Mouse (Mus musculus) olfactory bulb, adult 2 months (tissue): ENCODE data around the gene E330021D16Rik. TPM values are rescaled to one million over a fixed set of nuclear protein-coding genes. Genes with fewer than 3 reads are reported as not detected.

ENCODE experiments used
- H3K27ac ChIP-seq: fragments of 200-500 bp; 2 replicates; pipeline ENCODE4 v1.5.1; 2012; ENCODE audit warnings: low read depth, low read length; ENCODE audit not compliant: insufficient read depth
- H3K4me1 ChIP-seq: fragments of 200-500 bp; 2 replicates; pipeline ENCODE4 v1.6.1; 2012; ENCODE audit warnings: low read length; ENCODE audit not compliant: control insufficient read depth, insufficient read depth
- H3K4me3 ChIP-seq: fragments of 200-500 bp; 2 replicates; pipeline ENCODE4 v1.5.1; 2012; ENCODE audit warnings: mild to moderate bottlenecking, low read depth, low read length, moderate library complexity; ENCODE audit not compliant: insufficient read depth
- CTCF ChIP-seq: fragments of 200-500 bp; IDR thresholded peaks from 2 replicates; pipeline ENCODE4 v1.5.1; 2012; ENCODE audit warnings: low read depth, mild to moderate bottlenecking, low read length, moderate library complexity; ENCODE audit not compliant: insufficient read depth
- POLR2A ChIP-seq: fragments of 200-500 bp; IDR thresholded peaks from 2 replicates; pipeline ENCODE4 v1.6.1; 2012; ENCODE audit warnings: mild to moderate bottlenecking, low read depth, low read length, moderate library complexity; ENCODE audit not compliant: insufficient read depth
- WGBS: fragments of 180-500 bp; shearing (Covaris S2); methylation state at CpG from one replicate; pipeline ENCODE4 v1.1.7; 2018; 5-methylcytosine and 5-hydroxymethylcytosine counted together
- polyA plus RNA-seq: library from polyadenylated mRNA; stranded (reverse); fragments of >200 nt; gene quantifications from 2 replicates; pipeline ENCODE4 v1.2.4, GENCODE M21; 2012; ENCODE audit warnings: low replicate concordance; ENCODE audit not compliant: missing spikeins, insufficient read depth, insufficient read length

Gene E330021D16Rik
- polyA plus RNA-seq, 1 experiment = not detected

DNA sequence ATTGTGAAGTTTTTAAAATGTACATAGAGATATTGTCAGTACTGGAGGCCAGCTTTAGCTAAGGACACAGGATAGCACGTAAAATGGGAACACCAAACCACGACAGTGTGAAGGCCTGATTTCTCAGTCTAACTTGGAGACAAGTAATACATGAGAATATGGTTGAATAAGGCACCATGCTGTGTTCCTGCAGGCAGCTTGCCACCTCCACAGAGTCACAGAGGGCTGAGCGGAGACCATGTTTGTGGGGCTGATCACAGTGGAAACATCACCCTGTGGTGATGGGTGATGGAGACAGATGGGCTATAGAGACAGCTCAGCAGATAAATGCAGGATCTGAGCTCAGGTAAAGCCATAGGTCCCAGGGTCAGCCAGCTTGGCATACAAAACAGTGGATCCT lies 8.8 kb upstream of the E330021D16Rik start:
- WGBS = 83% methylated on average over 3 of the region's 3 CpGs
- Histone ChIP-seq H3K4me1 (no peaks in the 10 kb centered on the region), H3K27ac (no peak overlapping the region), H3K4me3 (no peak overlapping the region)
- no peak for TF ChIP-seq POLR2A
- no peak for TF ChIP-seq CTCF

GRCm38 (mm10) chr6:136423201-136423600 lies 7.8 kb upstream of the E330021D16Rik start:
- H3K4me3 ChIP-seq = no peak overlapping the region
- H3K4me1 ChIP-seq = no peaks in the 10 kb centered on the region
- H3K27ac ChIP-seq = no peak overlapping the region
- TF ChIP-seq POLR2A = no peak
- no peak for TF ChIP-seq CTCF
- 94% methylated on average over 5 of the region's 5 CpGs for WGBS

DNA sequence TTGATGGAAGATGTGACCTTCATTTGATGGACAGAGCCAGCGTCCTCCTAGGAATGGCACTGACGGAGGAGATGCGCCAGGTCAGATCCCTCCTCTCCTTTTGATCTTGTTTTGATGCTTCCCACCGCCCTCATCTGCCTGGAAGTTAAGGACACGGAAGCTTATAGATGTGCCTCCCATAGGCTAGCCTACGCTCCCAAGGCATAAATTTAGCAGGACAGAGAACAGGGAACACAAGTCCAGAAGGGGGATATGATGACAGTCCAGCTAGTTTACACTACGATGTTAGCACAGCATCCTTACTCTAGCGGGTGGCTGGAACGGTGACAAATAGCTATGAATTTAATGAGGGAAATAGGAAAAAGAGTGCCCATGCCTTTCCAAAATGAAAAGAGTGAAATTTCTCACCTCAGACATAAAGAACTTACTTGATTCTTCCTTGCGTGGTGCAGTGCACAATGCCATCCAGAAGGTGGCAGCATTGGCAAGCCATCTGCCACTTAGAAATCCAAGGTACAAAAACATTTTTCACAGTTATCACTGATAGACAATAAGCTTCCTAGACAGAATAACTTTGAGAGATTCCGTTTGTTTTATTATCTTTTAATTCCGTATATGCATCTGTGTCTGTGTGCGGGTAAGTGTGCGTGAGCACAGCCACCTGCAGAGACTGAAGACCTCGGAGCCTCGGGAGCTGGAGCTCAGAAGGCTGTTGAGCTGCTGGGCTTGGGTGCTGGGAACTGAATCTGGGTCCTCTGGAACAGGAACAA lies 6.9 kb upstream of the E330021D16Rik start:
- no peaks in the 10 kb centered on the region for H3K4me1 ChIP-seq
- H3K4me3 ChIP-seq = no peak overlapping the region
- no peak overlapping the region for H3K27ac ChIP-seq
- WGBS = 62% methylated on average over 16 of the region's 16 CpGs
- TF ChIP-seq POLR2A (no peak), CTCF (no peak)

DNA sequence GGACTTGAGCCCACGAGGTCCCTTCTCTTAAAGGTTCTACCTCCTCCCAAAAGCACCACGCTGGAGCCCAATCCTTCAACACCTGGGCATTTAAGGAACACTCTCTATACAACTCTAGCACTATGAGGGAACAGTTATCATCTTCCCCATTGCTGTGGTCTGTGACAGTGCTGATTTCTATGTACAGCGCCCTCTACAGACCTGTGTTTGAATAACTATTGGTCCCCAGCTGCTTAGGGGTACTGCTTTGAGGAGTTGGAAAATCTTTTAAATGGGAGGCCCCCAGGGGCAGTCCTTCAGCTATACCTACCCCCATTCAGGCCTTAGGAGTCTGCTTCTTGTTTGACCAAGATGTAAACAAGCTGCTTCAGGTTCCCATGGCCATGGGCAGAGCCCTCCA lies 5.7 kb upstream of the E330021D16Rik start:
- H3K27ac ChIP-seq = no peak overlapping the region
- 69% methylated on average over 3 of the region's 3 CpGs for WGBS
- no peak for TF ChIP-seq CTCF
- no peak for TF ChIP-seq POLR2A
- no peaks in the 10 kb centered on the region for H3K4me1 ChIP-seq
- H3K4me3 ChIP-seq = no peak overlapping the region

GRCm38 (mm10) chr6:136418889-136419835 lies 3.8 kb upstream of the E330021D16Rik start:
- Histone ChIP-seq H3K4me1 (no peaks in the 10 kb centered on the region), H3K4me3 (no peak overlapping the region), H3K27ac (no peak overlapping the region)
- TF ChIP-seq CTCF (no peak), POLR2A (no peak)
- 80% methylated on average over 17 of the region's 17 CpGs for WGBS

DNA sequence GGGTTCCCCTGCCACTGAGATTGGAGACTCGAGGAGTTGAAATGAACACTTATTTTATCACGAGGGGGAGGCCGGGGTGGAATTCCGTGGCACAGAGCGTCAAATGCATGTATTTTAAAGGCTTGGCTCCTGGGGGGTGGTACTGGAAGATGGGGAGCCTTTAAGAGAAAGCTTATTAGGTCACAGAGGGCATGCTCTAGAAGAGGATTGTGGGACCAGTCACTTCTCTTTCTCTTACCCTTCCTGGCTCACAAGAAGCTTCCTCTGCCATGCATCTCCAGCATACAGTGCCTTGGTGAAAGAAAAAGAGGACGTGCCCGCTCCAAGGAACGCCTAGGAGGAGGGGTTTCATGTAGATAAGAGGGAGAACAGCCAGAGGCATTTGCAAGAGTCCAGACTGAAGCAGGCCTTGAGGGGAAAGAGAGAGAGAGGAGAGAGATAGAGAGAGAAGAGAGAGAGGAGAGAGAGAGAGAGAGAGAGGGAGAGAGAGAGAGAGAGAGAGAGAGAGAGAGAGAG lies 3.0 kb upstream of the E330021D16Rik start:
- WGBS = 59% methylated on average over 8 of the region's 8 CpGs
- TF ChIP-seq POLR2A = no peak
- no peak for TF ChIP-seq CTCF
- no peak overlapping the region for H3K4me3 ChIP-seq
- no peaks in the 10 kb centered on the region for H3K4me1 ChIP-seq
- H3K27ac ChIP-seq = no peak overlapping the region

DNA sequence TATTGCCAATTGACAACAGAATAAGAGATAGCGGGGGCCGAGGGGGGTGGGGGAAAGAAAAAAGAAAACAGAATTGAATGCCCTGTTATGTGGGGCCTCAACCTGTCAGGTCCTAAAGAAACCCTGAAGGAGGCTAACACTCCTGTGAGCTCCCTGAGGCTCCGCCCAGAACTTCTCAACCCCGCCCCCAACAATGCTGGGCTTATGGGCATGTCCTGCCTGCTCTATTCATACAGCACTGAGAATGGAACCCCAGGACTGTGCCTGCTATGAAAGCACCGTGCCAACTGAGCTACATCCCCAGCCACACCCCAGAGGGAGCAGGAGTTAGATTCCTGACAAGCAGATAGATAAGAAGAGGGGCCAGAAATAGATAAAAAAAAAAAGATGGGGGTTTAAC lies 2.5 kb upstream of the E330021D16Rik start:
- no peak for TF ChIP-seq POLR2A
- no peak for TF ChIP-seq CTCF
- no peaks in the 10 kb centered on the region for H3K4me1 ChIP-seq
- H3K27ac ChIP-seq = no peak overlapping the region
- no peak overlapping the region for H3K4me3 ChIP-seq
- 59% methylated on average over 5 of the region's 5 CpGs for WGBS

GRCm38 (mm10) chr6:136413856-136414362 lies 1.5 kb downstream of the E330021D16Rik start:
- TF ChIP-seq CTCF = no peak
- TF ChIP-seq POLR2A = no peak
- Histone ChIP-seq H3K4me1 (no peaks in the 10 kb centered on the region), H3K27ac (no peak overlapping the region), H3K4me3 (no peak overlapping the region)
- 87% methylated on average over 5 of the region's 5 CpGs for whole genome bisulfite sequencing
